Mouse (Mus musculus): ENCODE data around the gene March10. TPM values are rescaled to one million over a fixed set of nuclear protein-coding genes. Genes with fewer than 3 reads are reported as not detected.

Gene March10
- total and polyA plus RNA-seq, 3 experiments, result 0.08 TPM; not detected in 2

DNA sequence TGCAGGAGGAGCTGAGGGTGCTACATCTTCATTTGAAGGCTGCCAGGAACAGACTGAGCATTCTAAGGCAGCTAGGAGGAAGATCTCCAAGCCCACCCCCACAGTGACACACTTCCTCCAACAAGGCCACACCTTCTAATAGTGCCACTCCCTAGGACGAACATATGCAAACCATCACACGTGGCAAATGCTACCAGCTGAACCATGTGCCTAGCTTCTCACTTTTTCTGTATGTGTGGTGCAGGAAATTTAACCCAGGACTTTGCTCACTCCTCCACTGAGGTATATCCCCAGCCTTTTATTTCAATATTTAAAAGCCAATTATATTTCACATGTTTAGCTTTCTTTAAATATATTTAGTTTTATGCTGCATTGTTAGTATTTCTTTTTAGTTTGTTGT lies 135.4 kb downstream of the March10 start:
- Histone ChIP-seq H3K79me2 (replicated peaks; ENCODE audit: control insufficient read depth, insufficient read depth, low read length) (no peaks in the 10 kb centered on the region), H3K4me3 (no peak overlapping the region), H3K4me1 (ENCODE audit: control insufficient read depth, insufficient read depth, low read length) (0 out of 2 replicates have a peak, but pooled peaks cover 2% of the 10 kb centered on the region), H3K36me3 (ENCODE audit: control insufficient read depth, insufficient read depth, low read length) (no peaks in the 10 kb centered on the region), H3K27me3 (ENCODE audit: control insufficient read depth, insufficient read depth, low read length) (no peaks in the 10 kb centered on the region), H3K9ac (ENCODE audit: low read depth, low read length) (no peak overlapping the region), H3K27ac (no peak overlapping the region)
- no peak for TF ChIP-seq POLR2A (IDR thresholded peaks at IDR 0.05; ENCODE audit: insufficient read depth, low read depth, low read length)
- TF ChIP-seq EP300 (IDR thresholded peaks at IDR 0.05; ENCODE audit: insufficient read depth, low read depth, low read length), result no peak
- no peak for TF ChIP-seq CTCF (IDR thresholded peaks at IDR 0.05)
- DNase-seq, result no peak
- intact Hi-C loops (cut with DNase I), result no loop called here
- WGBS, result 53% methylated on average over 2 of the region's 2 CpGs

GRCm38 (mm10) chr11:105317769-105318168 lies 138.8 kb downstream of the March10 start:
- Histone ChIP-seq H3K9ac (ENCODE audit: low read depth, low read length) (no peak overlapping the region), H3K36me3 (ENCODE audit: control insufficient read depth, insufficient read depth, low read length) (no peaks in the 10 kb centered on the region), H3K79me2 (replicated peaks; ENCODE audit: control insufficient read depth, insufficient read depth, low read length) (no peaks in the 10 kb centered on the region), H3K27me3 (ENCODE audit: control insufficient read depth, insufficient read depth, low read length) (no peaks in the 10 kb centered on the region), H3K4me1 (ENCODE audit: control insufficient read depth, insufficient read depth, low read length) (peaks cover 7% of the 10 kb centered on the region), H3K4me3 (no peak overlapping the region), H3K27ac (no peak overlapping the region)
- intact Hi-C loops (cut with DNase I), result no loop called here
- TF ChIP-seq EP300 (IDR thresholded peaks at IDR 0.05; ENCODE audit: insufficient read depth, low read depth, low read length) (no peak), CTCF (IDR thresholded peaks at IDR 0.05) (no peak), POLR2A (IDR thresholded peaks at IDR 0.05; ENCODE audit: insufficient read depth, low read depth, low read length) (no peak)
- 90% methylated on average over 6 of the region's 6 CpGs for WGBS
- no peak for DNase-seq

GRCm38 (mm10) chr11:105316121-105316520 lies 140.4 kb downstream of the March10 start:
- Histone ChIP-seq H3K4me3 (no peak overlapping the region), H3K4me1 (ENCODE audit: control insufficient read depth, insufficient read depth, low read length) (peaks cover 10% of the 10 kb centered on the region), H3K79me2 (replicated peaks; ENCODE audit: control insufficient read depth, insufficient read depth, low read length) (no peaks in the 10 kb centered on the region), H3K27me3 (ENCODE audit: control insufficient read depth, insufficient read depth, low read length) (no peaks in the 10 kb centered on the region), H3K36me3 (ENCODE audit: control insufficient read depth, insufficient read depth, low read length) (no peaks in the 10 kb centered on the region), H3K9ac (ENCODE audit: low read depth, low read length) (no peak overlapping the region), H3K27ac (no peak overlapping the region)
- 89% methylated on average over 4 of the region's 4 CpGs for WGBS
- no peak for TF ChIP-seq EP300 (IDR thresholded peaks at IDR 0.05; ENCODE audit: insufficient read depth, low read depth, low read length)
- DNase-seq, result no peak
- intact Hi-C loops (cut with DNase I), result no loop called here

DNA sequence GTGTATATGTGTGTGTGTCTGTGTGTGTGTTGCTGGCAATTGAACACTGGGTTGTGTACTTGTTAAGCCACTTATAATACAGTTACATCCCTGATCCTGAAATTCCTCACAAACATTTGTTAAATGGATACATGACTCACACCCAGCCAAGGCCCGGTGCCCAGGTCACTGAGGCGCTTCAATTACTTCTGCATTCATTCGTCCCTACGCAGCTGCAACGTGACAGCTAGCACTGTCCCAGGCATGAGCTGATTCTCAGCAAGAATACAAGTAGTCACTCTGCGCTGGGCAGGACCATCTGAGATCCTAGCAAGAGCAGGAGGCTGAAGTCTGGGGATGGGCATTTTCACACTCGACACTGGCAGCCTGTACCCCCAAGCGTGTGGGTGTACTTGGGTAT lies 141.2 kb downstream of the March10 start:
- intact Hi-C loops (cut with DNase I), result no loop called here
- Histone ChIP-seq H3K36me3 (ENCODE audit: control insufficient read depth, insufficient read depth, low read length) (no peaks in the 10 kb centered on the region), H3K27me3 (ENCODE audit: control insufficient read depth, insufficient read depth, low read length) (no peaks in the 10 kb centered on the region), H3K79me2 (replicated peaks; ENCODE audit: control insufficient read depth, insufficient read depth, low read length) (no peaks in the 10 kb centered on the region), H3K27ac (no peak overlapping the region), H3K4me1 (ENCODE audit: control insufficient read depth, insufficient read depth, low read length) (peaks cover 10% of the 10 kb centered on the region), H3K4me3 (no peak overlapping the region), H3K9ac (ENCODE audit: low read depth, low read length) (no peak overlapping the region)
- no peak for TF ChIP-seq EP300 (IDR thresholded peaks at IDR 0.05; ENCODE audit: insufficient read depth, low read depth, low read length)
- WGBS, result 85% methylated on average over 8 of the region's 8 CpGs
- no peak for DNase-seq

DNA sequence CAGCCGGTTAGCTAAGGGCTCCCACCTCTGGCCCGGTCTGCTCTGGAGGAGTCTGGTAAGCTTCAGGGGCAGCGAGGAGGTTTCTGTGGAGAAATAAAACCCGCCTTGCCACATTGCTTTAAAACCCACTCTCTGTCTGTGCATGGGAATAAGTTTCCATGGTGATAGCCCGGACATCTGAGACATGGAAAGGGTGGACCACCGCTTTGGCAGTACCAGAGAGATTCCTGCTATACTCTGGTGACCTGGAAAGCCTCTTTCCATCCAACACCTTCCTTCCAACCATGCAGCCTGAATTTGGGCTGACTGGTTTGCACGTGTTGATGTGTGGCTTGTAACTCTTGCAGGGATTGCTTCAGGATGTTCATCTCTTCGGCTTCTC lies 142.9 kb downstream of the March10 start:
- no peak overlapping the region for H3K27ac ChIP-seq
- TF ChIP-seq CTCF (IDR thresholded peaks at IDR 0.05) (no peak), EP300 (IDR thresholded peaks at IDR 0.05; ENCODE audit: insufficient read depth, low read depth, low read length) (no peak), POLR2A (IDR thresholded peaks at IDR 0.05; ENCODE audit: insufficient read depth, low read depth, low read length) (no peak)
- WGBS, result 55% methylated on average over 8 of the region's 8 CpGs
- no peak for DNase-seq
- H3K79me2 ChIP-seq (replicated peaks; ENCODE audit: control insufficient read depth, insufficient read depth, low read length), result no peaks in the 10 kb centered on the region
- no peak overlapping the region for H3K4me3 ChIP-seq
- no peak overlapping the region for H3K9ac ChIP-seq (ENCODE audit: low read depth, low read length)
- no peaks in the 10 kb centered on the region for H3K36me3 ChIP-seq (ENCODE audit: control insufficient read depth, insufficient read depth, low read length)
- intact Hi-C loops (cut with DNase I), result no loop called here
- no peaks in the 10 kb centered on the region for H3K27me3 ChIP-seq (ENCODE audit: control insufficient read depth, insufficient read depth, low read length)
- peaks cover 10% of the 10 kb centered on the region for H3K4me1 ChIP-seq (ENCODE audit: control insufficient read depth, insufficient read depth, low read length)

DNA sequence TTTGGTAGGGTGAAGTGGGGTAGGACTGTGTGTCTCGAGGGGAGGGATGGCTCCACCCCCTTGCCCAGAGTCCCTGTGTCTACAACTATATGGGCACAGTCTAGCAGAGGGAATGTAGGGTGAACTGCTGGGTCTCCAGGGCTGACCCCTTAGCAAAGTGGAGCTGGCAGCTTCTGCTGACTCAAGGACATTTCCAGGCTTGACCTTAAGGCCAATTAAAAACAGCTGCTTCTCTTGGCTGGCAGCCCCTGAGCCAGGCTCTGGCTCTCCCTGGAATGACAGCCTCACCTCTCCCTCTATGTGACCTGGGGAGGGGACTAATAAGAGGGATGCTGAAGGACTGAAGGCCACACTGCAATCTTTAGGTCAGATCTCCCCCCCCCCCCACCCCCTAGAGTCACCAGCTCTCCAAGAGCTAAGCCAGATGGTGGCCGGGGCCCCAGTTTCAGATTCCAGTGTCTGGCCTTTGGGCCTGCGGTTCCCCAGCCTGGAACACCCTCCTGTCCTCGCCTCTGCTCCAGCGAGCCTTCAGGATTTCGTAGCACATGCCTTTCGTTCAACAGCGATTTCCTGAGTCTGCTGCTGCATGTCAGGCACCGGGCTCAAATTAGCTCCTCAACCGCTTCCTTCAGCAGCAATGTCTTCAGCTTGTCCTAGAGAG lies 143.4 kb downstream of the March10 start:
- Histone ChIP-seq H3K9ac (ENCODE audit: low read depth, low read length) (no peak overlapping the region), H3K4me3 (no peak overlapping the region), H3K4me1 (ENCODE audit: control insufficient read depth, insufficient read depth, low read length) (peaks cover 10% of the 10 kb centered on the region), H3K27ac (peak overlapping the region; percentile 26; the same call in 1 of the 2 replicates), H3K79me2 (replicated peaks; ENCODE audit: control insufficient read depth, insufficient read depth, low read length) (no peaks in the 10 kb centered on the region), H3K27me3 (ENCODE audit: control insufficient read depth, insufficient read depth, low read length) (no peaks in the 10 kb centered on the region), H3K36me3 (ENCODE audit: control insufficient read depth, insufficient read depth, low read length) (no peaks in the 10 kb centered on the region)
- TF ChIP-seq POLR2A (IDR thresholded peaks at IDR 0.05; ENCODE audit: insufficient read depth, low read depth, low read length) (no peak), EP300 (IDR thresholded peaks at IDR 0.05; ENCODE audit: insufficient read depth, low read depth, low read length) (no peak), CTCF (IDR thresholded peaks at IDR 0.05) (no peak)
- peak; percentile 61 to 67 for DNase-seq
- 21% methylated on average over 10 of the region's 10 CpGs for WGBS
- intact Hi-C loops (cut with DNase I), result no loop called here
